Mouse (Mus musculus): ENCODE measurements around the gene R3hdml.

R3hdml gene

DNA sequence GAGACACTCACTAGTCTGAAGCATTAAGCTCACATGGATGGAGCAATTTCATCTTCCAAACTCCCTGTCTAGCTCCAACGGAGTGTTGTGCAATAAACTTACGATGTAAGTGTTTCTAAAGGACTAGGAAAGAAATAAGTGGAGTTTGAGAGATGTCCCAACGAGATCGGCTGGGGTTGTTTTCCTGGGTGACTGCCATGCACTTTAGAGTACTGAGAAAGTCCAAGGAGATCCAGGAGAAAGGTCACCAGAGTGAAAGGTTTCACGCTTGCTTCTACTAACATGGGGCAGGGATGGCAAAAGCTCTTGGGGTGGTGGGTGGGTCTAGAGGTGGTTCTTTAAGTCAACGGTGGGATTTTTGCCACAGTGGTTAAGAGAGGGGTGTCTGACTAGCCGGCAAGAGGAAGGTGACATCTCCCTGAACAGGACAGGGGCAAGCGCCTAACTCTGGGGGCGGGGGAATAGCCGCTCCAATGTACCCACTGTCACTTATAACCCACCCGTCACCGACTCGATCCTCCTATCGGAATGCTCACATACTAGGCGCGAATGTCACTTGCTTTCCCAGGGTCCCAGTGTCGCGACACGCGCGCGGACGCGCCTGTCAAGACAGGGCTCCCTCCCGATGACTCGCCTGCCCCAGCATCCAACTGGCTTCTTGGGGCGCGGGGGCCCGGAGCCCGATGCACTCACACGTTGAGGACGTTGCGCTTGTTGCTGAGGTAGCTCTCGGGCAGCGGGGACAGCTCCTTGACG lies 20.2 kb upstream of the R3hdml start:
- DNase-seq (ENCODE audit: low spot score in 2 of 2), result no peak

DNA sequence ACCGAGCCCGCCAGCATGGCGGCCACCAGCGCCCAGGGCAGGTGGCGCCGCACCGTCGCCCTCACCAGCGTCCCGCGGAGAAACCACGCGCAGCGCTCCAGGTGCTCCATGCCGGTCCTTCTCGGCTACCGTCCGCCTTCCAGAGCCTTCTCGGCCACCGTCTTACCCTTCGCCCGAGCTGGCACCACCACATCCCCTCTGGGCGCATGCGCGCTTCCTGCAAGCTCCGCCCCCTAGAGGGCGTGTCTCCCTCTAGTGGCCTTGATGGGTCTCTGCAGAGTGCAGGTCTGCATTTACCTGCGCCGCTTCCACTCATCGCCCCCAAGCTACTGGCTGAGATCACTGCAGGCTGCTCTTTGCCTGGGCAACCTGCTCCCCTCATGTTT lies 19.7 kb upstream of the R3hdml start, which contains the start of gene Fitm2:
Fitm2 (minus strand) TSS at position 164 of the 386 bp plus-strand sequence.
- DNase-seq (ENCODE audit: low spot score in 2 of 2), result peak; percentile 92 to 95

- no peak for DNase-seq (ENCODE audit: low spot score in 2 of 2)
These were observed 11.8 kb upstream of the R3hdml start for GRCm38 (mm10) chr2:163480191-163480825.

GRCm38 (mm10) chr2:163481539-163482029 lies 10.5 kb upstream of the R3hdml start:
- DNase-seq (ENCODE audit: low spot score in 2 of 2), result no peak

- no peak for DNase-seq (ENCODE audit: low spot score in 2 of 2)
These were observed 4.8 kb upstream of the R3hdml start for GRCm38 (mm10) chr2:163487360-163487759.

GRCm38 (mm10) chr2:163489725-163490291 lies 2.3 kb upstream of the R3hdml start:
- DNase-seq (ENCODE audit: low spot score in 2 of 2), result no peak

GRCm38 (mm10) chr2:163490656-163491055 lies 1.5 kb upstream of the R3hdml start:
- DNase-seq (ENCODE audit: low spot score in 2 of 2), result no peak

- DNase-seq (ENCODE audit: low spot score in 2 of 2), result no peak
These were observed 767 bp upstream of the R3hdml start for GRCm38 (mm10) chr2:163491351-163491750.

- DNase-seq (ENCODE audit: low spot score in 2 of 2), result no peak
These were observed 913 bp downstream of the R3hdml start for GRCm38 (mm10) chr2:163493031-163493430.

- no peak for DNase-seq (ENCODE audit: low spot score in 2 of 2)
These were observed 1.9 kb downstream of the R3hdml start for GRCm38 (mm10) chr2:163493976-163494375.

DNA sequence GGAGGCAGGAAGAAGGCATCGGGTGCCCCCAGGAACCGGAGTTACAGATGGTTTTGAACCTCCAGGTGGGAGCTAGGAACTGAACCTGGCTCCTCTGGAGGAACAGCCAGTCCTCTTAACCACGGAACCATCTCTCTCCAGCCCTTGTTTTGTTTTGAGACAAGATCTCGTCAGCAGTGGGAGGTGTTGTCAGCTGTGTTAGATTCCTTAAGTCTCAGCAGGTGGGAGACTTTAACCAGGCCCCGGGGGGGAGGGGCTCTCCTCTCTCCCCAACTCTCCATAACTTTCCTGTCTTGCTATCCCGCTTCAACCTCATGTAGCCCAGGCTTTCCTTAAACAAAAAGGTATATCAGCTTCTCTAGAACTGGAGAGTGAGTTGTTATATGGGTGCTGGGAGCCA lies 2.3 kb downstream of the R3hdml start:
- DNase-seq (ENCODE audit: low spot score in 2 of 2), result no peak

GRCm38 (mm10) chr2:163502219-163502618 lies 10.1 kb downstream of the R3hdml start:
- no peak for DNase-seq (ENCODE audit: low spot score in 2 of 2)

DNA sequence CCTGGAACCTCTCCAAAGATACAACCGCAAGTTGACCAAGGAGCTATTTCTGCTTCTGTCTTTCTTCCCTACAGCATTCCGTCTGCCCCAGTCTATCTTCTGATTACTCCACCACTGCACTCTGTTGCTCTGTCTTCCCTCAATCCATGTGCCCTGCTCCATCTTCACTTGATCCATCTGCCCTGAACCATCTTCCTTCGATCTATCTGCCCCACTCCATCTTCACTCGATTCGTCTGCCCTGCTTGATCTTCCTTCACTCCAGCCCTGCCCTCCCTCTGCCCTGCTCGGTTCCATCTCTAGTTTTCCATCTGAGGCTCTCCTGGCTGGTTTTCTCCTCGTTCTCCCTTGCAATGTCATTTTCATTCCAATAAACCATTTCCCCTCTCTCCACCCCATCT lies 11.1 kb downstream of the R3hdml start:
- DNase-seq (ENCODE audit: low spot score in 2 of 2), result no peak

DNA sequence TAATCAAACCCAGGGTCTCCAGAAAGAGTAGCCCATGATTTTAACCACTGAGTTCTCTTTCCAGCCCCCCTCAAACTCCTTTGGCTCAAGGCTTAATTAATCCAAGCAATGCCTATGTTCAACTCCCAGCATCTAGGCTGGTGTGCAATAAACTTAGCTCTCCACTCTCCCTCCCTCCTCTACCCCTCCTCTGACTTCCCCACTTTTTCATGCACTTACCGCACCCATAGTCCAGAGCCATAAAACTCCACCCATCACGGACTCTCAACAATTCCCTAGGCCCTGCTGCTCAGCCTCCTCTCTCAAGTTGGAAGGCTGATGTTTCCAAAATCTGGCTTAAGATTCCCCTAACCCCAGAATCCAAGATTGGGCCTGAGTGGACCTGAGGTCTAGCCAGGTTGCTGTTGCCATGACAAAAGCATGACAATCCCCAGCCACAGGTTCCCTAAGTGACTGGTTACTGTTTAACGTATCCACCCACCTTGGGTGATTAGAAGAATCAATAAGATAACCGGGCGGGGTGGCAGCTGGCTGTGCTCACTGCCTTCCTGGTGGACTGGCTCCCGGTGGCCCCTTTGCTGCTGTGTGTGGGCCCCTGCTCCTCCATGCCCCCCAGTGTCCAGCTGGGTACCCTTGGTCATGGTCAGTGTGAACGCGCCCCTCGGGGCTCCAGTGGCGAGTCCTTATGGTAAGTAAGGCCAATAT lies 14.3 kb downstream of the R3hdml start, which contains the start of gene Hnf4a:
Hnf4a (plus strand) TSS at position 509 of the 705 bp plus-strand sequence.
- no peak for DNase-seq (ENCODE audit: low spot score in 2 of 2)

DNA sequence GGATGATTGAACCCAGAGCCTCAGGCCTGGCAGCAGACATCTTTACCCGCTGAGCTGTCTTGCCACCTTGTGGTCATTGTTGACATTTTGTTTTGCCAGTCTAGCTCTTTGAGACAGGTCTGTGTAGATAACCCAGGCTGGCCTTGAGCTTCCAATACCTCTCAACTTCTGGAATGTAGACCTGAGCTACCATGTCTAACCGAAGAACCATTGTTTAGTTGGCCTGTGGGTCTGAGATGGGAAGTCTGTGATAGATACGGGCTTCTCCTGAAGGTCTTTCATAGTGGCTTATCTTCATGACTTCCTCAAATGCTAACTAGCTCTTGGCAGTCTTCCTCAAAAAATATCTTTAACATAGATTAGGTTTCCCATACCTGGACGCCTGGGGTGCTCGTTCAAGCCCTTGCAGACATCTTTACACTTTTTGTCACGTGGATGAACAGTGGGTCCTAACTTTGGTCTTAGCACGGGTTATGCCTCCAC lies 33.7 kb downstream of the R3hdml start:
- DNase-seq (ENCODE audit: low spot score in 2 of 2), result no peak

DNA sequence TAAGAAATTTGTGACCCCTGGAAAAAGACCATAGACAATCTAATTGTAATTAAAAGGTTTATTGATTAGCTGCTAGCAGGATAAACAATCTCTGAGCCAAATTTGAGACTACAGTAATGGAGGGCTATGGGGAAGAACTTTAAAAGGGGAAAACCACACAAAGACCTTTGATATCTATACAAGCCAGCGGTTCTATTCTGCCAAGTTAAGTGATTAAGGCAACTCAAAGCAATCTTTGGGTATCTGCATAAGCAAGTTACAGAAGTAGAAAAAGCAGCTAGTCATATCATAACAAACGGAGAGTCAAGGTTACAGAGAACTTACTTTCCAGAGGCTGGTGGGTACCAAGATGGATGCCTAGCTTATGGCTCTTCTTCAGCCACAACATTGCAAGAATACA lies 35.4 kb downstream of the R3hdml start:
- DNase-seq (ENCODE audit: low spot score in 2 of 2), result no peak

GRCm38 (mm10) chr2:163530418-163530817 lies 38.3 kb downstream of the R3hdml start:
- DNase-seq (ENCODE audit: low spot score in 2 of 2), result no peak

DNA sequence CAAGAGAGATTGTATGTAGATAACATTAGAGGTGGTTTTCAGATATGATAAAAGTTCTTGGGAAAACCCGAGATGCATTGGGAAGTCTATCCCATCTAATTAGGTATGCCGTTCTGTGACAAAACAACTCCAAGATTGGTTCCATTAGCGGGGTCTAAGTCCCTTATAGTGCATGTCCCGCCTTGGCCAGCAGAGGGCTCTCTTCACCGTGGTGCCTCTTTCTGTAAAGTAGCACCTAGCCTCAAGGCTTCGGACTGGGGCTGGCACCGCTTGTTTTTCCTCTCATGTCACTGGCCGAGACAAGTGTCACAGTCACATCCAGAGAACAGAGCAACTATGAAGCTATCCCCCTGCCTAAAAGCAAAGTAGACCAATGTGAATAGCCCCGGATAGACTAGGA lies 39.8 kb downstream of the R3hdml start:
- DNase-seq (ENCODE audit: low spot score in 2 of 2), result peak; percentile 29 to 73

- no peak for DNase-seq (ENCODE audit: low spot score in 2 of 2)
These were observed 41.1 kb downstream of the R3hdml start for GRCm38 (mm10) chr2:163533226-163533625.

GRCm38 (mm10) chr2:163534958-163535524 lies 42.9 kb downstream of the R3hdml start:
- peak; percentile 84 to 94 for DNase-seq (ENCODE audit: low spot score in 2 of 2)

DNA sequence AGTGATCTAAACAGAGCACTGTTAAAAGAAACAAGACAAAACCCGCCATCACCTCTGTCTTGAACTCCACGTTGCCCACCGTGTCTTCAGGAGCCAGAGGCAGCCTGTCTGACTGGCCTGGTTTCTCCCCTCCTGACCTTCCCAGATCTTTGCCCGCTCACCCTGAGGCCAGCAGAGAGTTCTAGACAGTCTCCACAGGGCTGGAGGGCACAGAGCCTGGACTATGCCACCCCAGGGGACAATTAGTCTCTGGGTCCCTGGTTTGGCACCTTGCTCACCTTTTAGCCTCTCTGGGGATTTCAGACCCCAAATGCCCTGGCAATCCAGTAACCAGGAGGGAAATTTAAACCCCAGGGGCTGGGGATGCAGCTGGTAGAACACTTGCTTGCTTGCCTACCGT lies 45.3 kb downstream of the R3hdml start:
- no peak for DNase-seq (ENCODE audit: low spot score in 2 of 2)

- DNase-seq (ENCODE audit: low spot score in 2 of 2), result no peak
These were observed 46.3 kb downstream of the R3hdml start for GRCm38 (mm10) chr2:163538410-163538809.
